Mouse (Mus musculus) cortical plate, adult 2 months (tissue): ENCODE results near the gene Ttc7b.

ENCODE experiments used
- CTCF ChIP-seq: fragments of 200-500 bp; IDR thresholded peaks from 2 replicates; pipeline ENCODE4 v1.5.1; 2011; ENCODE audit warnings: mild to moderate bottlenecking, control low read depth, low read length; ENCODE audit not compliant: insufficient read depth; ENCODE audit errors: extremely low read depth
- POLR2A ChIP-seq: fragments of 200-500 bp; IDR thresholded peaks from 2 replicates; pipeline ENCODE4 v1.6.1; 2011; ENCODE audit warnings: mild to moderate bottlenecking, low read length, control low read depth; ENCODE audit not compliant: insufficient read depth; ENCODE audit errors: extremely low read depth

GRCm38 (mm10) chr12:100478615-100479014 lies 42.0 kb downstream of the Ttc7b start:
- TF ChIP-seq CTCF (no peak), POLR2A (no peak)
